Mouse (Mus musculus): ENCODE results near the gene Pde9a.

- TF ChIP-seq MAX (IDR thresholded peaks at IDR 0.05; ENCODE audit: low read depth) (no peak), POLR2A (IDR thresholded peaks at IDR 0.05; ENCODE audit: insufficient read length, low read depth) (no peak), SRF (IDR thresholded peaks at IDR 0.05; ENCODE audit: control insufficient read depth, insufficient read length, low read depth) (no peak), TCF12 (IDR thresholded peaks at IDR 0.05; ENCODE audit: insufficient read depth, poor library complexity, severe bottlenecking) (no peak), POLR2AphosphoS2 (IDR thresholded peaks at IDR 0.05; ENCODE audit: insufficient read length, low read depth) (no peak), REST (IDR thresholded peaks at IDR 0.05; ENCODE audit: insufficient read depth, insufficient read length) (no peak), E2F4 (IDR thresholded peaks at IDR 0.05; ENCODE audit: insufficient read depth) (no peak), TCF3 (IDR thresholded peaks at IDR 0.05; ENCODE audit: insufficient read length, low read depth) (no peak), USF1 (IDR thresholded peaks at IDR 0.05; ENCODE audit: low read depth) (no peak), CEBPB (IDR thresholded peaks at IDR 0.05; ENCODE audit: insufficient read depth, poor library complexity, severe bottlenecking) (no peak)
Observed at GRCm38 (mm10) chr17:31491355-31491754, 105.3 kb downstream of the Pde9a start.

Data from myocyte (in vitro differentiated cells).